In the genomic region with DNA sequence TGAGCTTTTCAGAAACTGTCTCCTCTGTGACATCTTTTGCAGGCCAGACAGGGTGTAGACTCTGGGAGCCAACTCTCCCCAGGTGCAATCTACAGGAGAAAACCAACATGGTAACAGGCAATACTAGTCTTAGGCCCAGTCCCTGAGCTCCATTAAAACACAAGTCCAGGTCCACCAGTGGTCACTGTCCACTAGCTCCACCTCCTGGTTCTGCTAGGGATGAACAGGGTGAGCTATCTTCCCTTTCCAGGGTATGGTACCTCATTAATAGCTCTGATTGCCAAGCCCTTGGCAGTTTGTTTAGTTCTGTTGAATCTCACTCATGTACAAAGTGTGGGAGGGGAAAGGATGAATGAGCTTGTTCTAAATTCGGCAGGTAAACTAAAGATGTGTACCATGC, we compare ENCODE assay signal across 14 mouse cellular contexts.
A peak's percentile ranks its signal among the peaks of the same experiment; 100 is the strongest.
DNase-seq lines count a peak whose midpoint lies in the region; TF ChIP-seq lines count a peak whose summit lies in the region.
"Had no signal": no experiment of that assay in that cellular context is flagged by ENCODE, and none has a peak within 500 bp of the region (broad histone marks: within the 10 kb centered on the region; RNA-seq: fewer than 3 reads in every experiment).

No protein-coding gene starts in this region.

- peak; percentile 59 for TF ChIP-seq CTCF in layer of hippocampus, adult 2 months (conservative IDR thresholded peaks at IDR 0.05)

- no peak overlapping the region for H3K27ac ChIP-seq in layer of hippocampus, adult 2 months
- H3K27ac ChIP-seq: hindbrain, embryonic 14.5 days had no signal

- H3K4me3 ChIP-seq in layer of hippocampus, adult 2 months: no peak overlapping the region
- H3K4me3 ChIP-seq: erythroblast, embryonic 14.5 days had no signal

- DNase-seq in embryo, embryonic 11 days: peak; percentile 10
- DNase-seq in embryo, embryonic 9.5 days (ENCODE audit: extremely low spot score): no peak
- no peak for DNase-seq in layer of hippocampus, adult 2 months (ENCODE audit: low spot score in 2 of 2)
- DNase-seq in layer of hippocampus, adult 9-10 months (ENCODE audit: low spot score): no peak
- DNase-seq in 3T3-L1 (ENCODE audit: low read depth, low spot score): peak; percentile 3
- DNase-seq in 416B (ENCODE audit: low read depth): peak; percentile 4
- DNase-seq in c-Kit-positive CD71-positive TER-119-positive erythroid progenitor cells, embryonic 14.5 days (ENCODE audit: low spot score): no peak
- DNase-seq in kidney, adult 18-20 months: no peak
- DNase-seq: gastrocnemius, postnatal 36 days; kidney, adult 9 months; lung, adult 18-20 months; right cerebral cortex, postnatal 14 days had no signal

Comparison
In these comparisons a context has a peak if more than half of its experiments do, and no peak if none do; other contexts are left out.
1. DNase-seq: peak in embryo, embryonic 11 days (single experiment), 3T3-L1 (single experiment) and 416B (single experiment); none in embryo, embryonic 9.5 days (single experiment), layer of hippocampus, adult 2 months (0 of 2), layer of hippocampus, adult 9-10 months (single experiment), c-Kit-positive CD71-positive TER-119-positive erythroid progenitor cells, embryonic 14.5 days (single experiment) and kidney, adult 18-20 months (single experiment).